Mouse (Mus musculus): ENCODE data around the gene Trim63. TPM values are rescaled to one million over a fixed set of nuclear protein-coding genes. Genes with fewer than 3 reads are reported as not detected.
A peak's percentile ranks its signal among the peaks of the same experiment; 100 is the strongest.
"Not testable (repeated sequence)": the region's sequence is repeated elsewhere in the genome, so short reads cannot be mapped to it uniquely, and the experiment has no call there.

The Trim63 gene
- polyA plus RNA-seq, 1 experiment from 2014 or later, result 0.41 TPM

DNA sequence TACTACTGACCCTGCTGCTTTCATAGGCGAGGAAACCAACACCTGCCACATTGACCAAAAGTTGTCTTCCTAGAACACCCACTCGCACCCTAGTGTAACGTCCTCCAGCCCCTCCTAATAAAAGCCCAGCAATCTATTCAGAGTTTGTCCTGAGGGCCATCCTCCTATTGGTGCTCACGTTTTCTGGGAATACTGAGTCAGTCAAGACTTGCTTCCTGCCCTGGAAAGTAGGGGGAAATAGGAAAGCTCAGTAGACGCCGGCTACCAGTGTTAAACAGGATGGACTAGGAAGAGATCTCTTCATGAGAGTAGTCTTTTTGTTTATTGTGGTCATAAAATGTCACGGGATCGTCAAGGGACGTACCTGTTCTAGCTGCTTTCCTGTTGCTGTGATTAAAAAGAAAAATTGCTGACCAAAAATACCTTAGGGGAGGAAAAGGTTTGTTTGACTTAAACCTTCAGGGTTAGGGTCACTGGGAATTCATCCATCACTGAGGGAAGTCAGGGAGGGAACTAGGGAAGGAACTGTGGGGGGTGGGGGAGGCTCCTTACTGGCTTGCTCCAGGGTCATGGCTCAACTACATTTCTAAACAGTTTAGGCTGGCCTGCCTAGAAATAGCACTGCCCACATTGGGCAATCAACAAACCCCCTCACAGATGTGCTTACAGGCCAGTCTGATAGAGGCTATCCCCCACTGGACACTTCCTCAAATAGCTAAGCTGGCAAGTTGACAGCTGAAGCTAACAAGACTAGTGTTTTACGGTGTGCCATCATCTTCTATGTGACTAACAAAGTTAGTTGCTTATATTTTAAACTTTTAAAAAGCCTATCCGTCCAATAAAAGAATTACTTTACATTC lies 26.3 kb upstream of the Trim63 start:
- H3K4me1 ChIP-seq (replicated peaks), result peaks cover 24% of the 10 kb centered on the region
- H3K9me3 ChIP-seq, result no peaks in the 10 kb centered on the region
- ATAC-seq (ENCODE audit: low FRiP score, low read depth), result no peak
- 47% methylated on average over 11 of the region's 11 CpGs for WGBS
- peak overlapping the region; percentile 100 for H3K27ac ChIP-seq (replicated peaks)
- H3K9ac ChIP-seq, result peak overlapping the region; percentile 98
- peak overlapping the region; percentile 100 for H3K4me3 ChIP-seq
- no peaks in the 10 kb centered on the region; the same call in 1 of the 2 replicates for H3K27me3 ChIP-seq
- peaks cover 6% of the 10 kb centered on the region; the same call in 1 of the 2 replicates for H3K36me3 ChIP-seq
- H3K4me2 ChIP-seq, result peak overlapping the region; percentile 94

DNA sequence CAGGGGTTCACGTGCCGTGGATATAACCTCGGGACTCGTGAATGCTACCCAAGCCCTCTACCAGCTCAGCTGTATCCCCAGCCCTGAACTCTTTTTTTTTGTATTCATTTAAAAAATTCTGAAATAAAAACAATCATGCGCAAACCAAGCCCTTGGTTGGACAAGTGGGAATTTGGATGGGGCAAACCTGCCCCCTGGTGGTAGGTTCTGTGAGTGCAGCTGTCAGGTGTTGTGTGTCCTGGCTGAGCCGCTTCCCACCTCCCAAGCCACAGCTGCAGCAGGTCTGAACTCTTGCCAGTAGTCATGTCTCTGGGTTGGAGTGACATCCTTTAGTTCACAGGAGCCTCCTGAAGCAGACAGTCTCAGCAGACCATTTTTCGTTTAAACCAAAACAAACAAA lies 22.9 kb upstream of the Trim63 start:
- no peaks in the 10 kb centered on the region for H3K36me3 ChIP-seq
- H3K9ac ChIP-seq, result no peak overlapping the region
- H3K4me1 ChIP-seq (replicated peaks), result peaks cover 14% of the 10 kb centered on the region
- no peak overlapping the region for H3K27ac ChIP-seq (replicated peaks)
- H3K4me2 ChIP-seq, result no peak overlapping the region
- ATAC-seq (ENCODE audit: low FRiP score, low read depth), result no peak
- H3K27me3 ChIP-seq, result no peaks in the 10 kb centered on the region; the same call in 1 of the 2 replicates
- H3K4me3 ChIP-seq, result no peak overlapping the region
- WGBS, result 14% methylated on average over 7 of the region's 7 CpGs
- H3K9me3 ChIP-seq, result no peaks in the 10 kb centered on the region

GRCm38 (mm10) chr4:134293061-134293691 lies 21.7 kb upstream of the Trim63 start:
- H3K27me3 ChIP-seq, result no peaks in the 10 kb centered on the region; the same call in 1 of the 2 replicates
- no peak overlapping the region for H3K27ac ChIP-seq (replicated peaks)
- H3K36me3 ChIP-seq, result no peaks in the 10 kb centered on the region
- WGBS, result 73% methylated on average over 18 of the region's 18 CpGs
- H3K9ac ChIP-seq, result no peak overlapping the region
- no peak for ATAC-seq (ENCODE audit: low FRiP score, low read depth)
- no peak overlapping the region for H3K4me3 ChIP-seq
- H3K9me3 ChIP-seq, result no peaks in the 10 kb centered on the region
- peaks cover 11% of the 10 kb centered on the region for H3K4me1 ChIP-seq (replicated peaks)
- H3K4me2 ChIP-seq, result no peak overlapping the region

DNA sequence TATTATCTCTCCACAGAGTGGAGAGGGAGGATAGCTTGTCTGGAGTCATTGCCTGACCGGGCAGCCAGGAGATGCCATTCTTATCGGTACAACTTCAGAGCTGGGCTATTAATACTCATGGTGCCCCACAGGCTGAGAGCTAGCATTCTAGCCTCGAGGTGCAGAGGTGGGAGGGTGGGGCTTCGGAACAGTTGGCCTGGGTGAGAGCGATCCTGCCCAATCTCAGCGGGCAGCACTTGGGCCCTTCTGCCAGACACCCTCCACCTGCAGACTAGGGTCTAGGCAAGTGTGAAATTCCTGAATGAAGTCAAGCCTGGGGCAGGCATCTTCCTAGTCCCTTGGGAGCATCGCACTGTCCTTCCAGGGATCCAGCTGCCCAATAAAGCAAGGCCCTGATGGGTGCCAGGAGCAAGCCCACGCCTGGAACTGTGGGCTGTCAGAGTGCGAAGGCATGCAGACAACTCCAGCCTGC lies 21.2 kb upstream of the Trim63 start:
- no peaks in the 10 kb centered on the region; the same call in 1 of the 2 replicates for H3K27me3 ChIP-seq
- WGBS, result 75% methylated on average over 9 of the region's 9 CpGs
- H3K9me3 ChIP-seq, result no peaks in the 10 kb centered on the region
- H3K4me1 ChIP-seq (replicated peaks), result peaks cover 6% of the 10 kb centered on the region
- H3K27ac ChIP-seq (replicated peaks), result no peak overlapping the region
- H3K36me3 ChIP-seq, result no peaks in the 10 kb centered on the region
- no peak overlapping the region for H3K4me2 ChIP-seq
- ATAC-seq (ENCODE audit: low FRiP score, low read depth), result no peak
- no peak overlapping the region for H3K4me3 ChIP-seq
- H3K9ac ChIP-seq, result no peak overlapping the region

DNA sequence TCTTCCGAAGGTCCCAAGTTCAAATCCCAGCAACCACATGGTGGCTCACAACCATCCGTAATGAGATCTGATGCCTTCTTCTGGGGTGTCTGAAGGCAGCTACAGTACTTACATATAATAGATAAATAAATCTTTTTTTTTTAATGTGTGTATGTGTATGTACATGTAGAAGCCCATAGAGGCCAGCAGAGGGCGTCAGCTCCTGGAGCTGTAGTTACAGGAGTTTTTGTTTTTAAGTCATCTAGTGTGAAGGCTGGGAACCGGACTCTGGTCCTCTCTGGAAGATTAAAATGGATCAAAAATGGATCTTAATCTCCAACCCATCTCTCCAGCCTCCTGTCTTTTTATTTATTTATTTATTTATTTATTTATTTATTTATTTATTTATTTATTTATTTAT lies 18.8 kb upstream of the Trim63 start:
- H3K27me3 ChIP-seq; H3K4me2 ChIP-seq; H3K9me3 ChIP-seq; H3K36me3 ChIP-seq; H3K4me3 ChIP-seq; H3K4me1 ChIP-seq (replicated peaks); H3K27ac ChIP-seq (replicated peaks); H3K9ac ChIP-seq; ATAC-seq (ENCODE audit: low FRiP score, low read depth): not testable (repeated sequence)
- 91% methylated on average over 4 of the region's 4 CpGs for WGBS

- WGBS, result 92% methylated on average over 4 of the region's 4 CpGs
- Histone ChIP-seq H3K4me3 (no peak overlapping the region), H3K9me3 (no peaks in the 10 kb centered on the region), H3K4me1 (replicated peaks) (no peaks in the 10 kb centered on the region), H3K36me3 (no peaks in the 10 kb centered on the region), H3K27ac (replicated peaks) (no peak overlapping the region), H3K27me3 (no peaks in the 10 kb centered on the region; the same call in 1 of the 2 replicates), H3K4me2 (no peak overlapping the region), H3K9ac (no peak overlapping the region)
- no peak for ATAC-seq (ENCODE audit: low FRiP score, low read depth)
Measured at GRCm38 (mm10) chr4:134296523-134296922, 18.4 kb upstream of the Trim63 start.

GRCm38 (mm10) chr4:134297369-134297768 lies 17.6 kb upstream of the Trim63 start:
- Histone ChIP-seq H3K9ac (no peak overlapping the region), H3K27ac (replicated peaks) (no peak overlapping the region), H3K9me3 (no peaks in the 10 kb centered on the region), H3K4me3 (no peak overlapping the region), H3K4me2 (no peak overlapping the region), H3K27me3 (no peaks in the 10 kb centered on the region; the same call in 1 of the 2 replicates), H3K4me1 (replicated peaks) (no peaks in the 10 kb centered on the region), H3K36me3 (no peaks in the 10 kb centered on the region)
- 91% methylated on average over 8 of the region's 8 CpGs for WGBS
- ATAC-seq (ENCODE audit: low FRiP score, low read depth), result no peak

GRCm38 (mm10) chr4:134298626-134299497 lies 16.1 kb upstream of the Trim63 start:
- H3K9me3 ChIP-seq, result no peaks in the 10 kb centered on the region
- H3K4me2 ChIP-seq, result no peak overlapping the region
- no peaks in the 10 kb centered on the region for H3K4me1 ChIP-seq (replicated peaks)
- H3K36me3 ChIP-seq, result no peaks in the 10 kb centered on the region
- no peak overlapping the region for H3K9ac ChIP-seq
- H3K27ac ChIP-seq (replicated peaks), result no peak overlapping the region
- H3K27me3 ChIP-seq, result no peaks in the 10 kb centered on the region
- no peak for ATAC-seq (ENCODE audit: low FRiP score, low read depth)
- no peak overlapping the region for H3K4me3 ChIP-seq
- WGBS, result 74% methylated on average over 19 of the region's 19 CpGs

DNA sequence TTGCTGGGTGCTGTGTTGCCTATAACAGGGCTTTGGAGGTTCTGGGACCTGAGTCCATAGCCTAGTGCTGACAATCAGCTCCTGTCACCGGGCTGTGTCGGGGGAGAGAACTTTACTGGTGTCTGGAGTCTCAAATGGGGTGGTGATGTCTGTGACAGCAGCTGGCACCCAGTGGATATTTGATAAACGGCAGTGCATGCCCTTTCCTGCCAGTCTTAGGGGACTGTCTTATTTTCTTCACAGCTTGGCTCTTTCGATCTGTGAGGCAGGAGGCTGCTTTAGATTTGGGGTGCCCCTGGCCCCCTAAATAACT lies 15.5 kb upstream of the Trim63 start:
- Histone ChIP-seq H3K36me3 (no peaks in the 10 kb centered on the region), H3K27me3 (no peaks in the 10 kb centered on the region), H3K9me3 (no peaks in the 10 kb centered on the region), H3K9ac (no peak overlapping the region), H3K4me2 (no peak overlapping the region), H3K27ac (replicated peaks) (no peak overlapping the region), H3K4me3 (no peak overlapping the region), H3K4me1 (replicated peaks) (no peaks in the 10 kb centered on the region)
- ATAC-seq (ENCODE audit: low FRiP score, low read depth), result no peak
- 69% methylated on average over 4 of the region's 4 CpGs for WGBS

DNA sequence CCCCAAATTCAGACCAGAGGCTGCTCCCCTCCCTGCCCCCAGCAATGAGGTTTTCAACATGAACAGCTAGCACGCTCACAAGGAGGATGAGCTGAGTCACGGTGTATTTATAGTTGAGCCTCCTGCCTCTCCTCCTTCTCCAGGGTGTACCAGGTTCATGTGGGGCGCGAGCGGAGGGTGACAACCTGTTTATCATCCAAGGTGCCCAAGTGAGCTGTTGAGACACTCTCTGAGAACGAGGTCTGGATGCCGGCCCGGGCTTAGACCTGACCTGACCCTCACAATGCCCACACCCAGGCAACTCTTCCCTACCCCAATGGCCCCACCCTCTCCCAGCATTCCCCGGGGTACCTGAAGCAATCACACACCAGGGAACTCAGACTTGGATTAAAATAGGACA lies 14.6 kb upstream of the Trim63 start:
- ATAC-seq (ENCODE audit: low FRiP score, low read depth), result no peak
- H3K4me3 ChIP-seq, result no peak overlapping the region
- no peaks in the 10 kb centered on the region for H3K27me3 ChIP-seq
- no peak overlapping the region for H3K9ac ChIP-seq
- H3K9me3 ChIP-seq, result no peaks in the 10 kb centered on the region
- no peak overlapping the region for H3K27ac ChIP-seq (replicated peaks)
- 82% methylated on average over 9 of the region's 9 CpGs for WGBS
- no peaks in the 10 kb centered on the region for H3K36me3 ChIP-seq
- no peak overlapping the region for H3K4me2 ChIP-seq
- no peaks in the 10 kb centered on the region for H3K4me1 ChIP-seq (replicated peaks)

DNA sequence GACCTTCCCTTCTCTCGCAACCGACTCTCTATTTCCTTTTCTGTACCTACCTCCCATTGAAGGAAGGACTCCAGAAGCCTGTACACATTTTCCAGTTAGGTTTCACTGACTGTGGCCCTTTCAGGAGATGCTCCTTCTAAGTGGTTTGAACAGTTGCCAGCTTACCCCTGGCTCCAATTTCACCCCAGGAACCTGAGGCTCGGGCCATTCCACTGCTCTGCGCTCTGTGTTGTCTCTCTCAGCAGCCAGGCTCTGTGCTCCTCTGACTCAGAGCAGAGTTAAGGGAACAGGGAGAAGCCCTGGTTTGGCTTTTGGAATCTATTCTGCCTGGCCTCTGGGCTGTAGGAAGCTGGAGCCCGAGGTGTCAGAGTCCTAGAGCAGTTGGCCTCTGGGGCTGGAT lies 12.8 kb upstream of the Trim63 start:
- Histone ChIP-seq H3K36me3 (no peaks in the 10 kb centered on the region), H3K4me1 (replicated peaks) (peaks cover under 1% of the 10 kb centered on the region; the same call in 1 of the 2 replicates), H3K27me3 (no peaks in the 10 kb centered on the region), H3K9ac (no peak overlapping the region), H3K4me2 (no peak overlapping the region), H3K27ac (replicated peaks) (no peak overlapping the region), H3K9me3 (no peaks in the 10 kb centered on the region), H3K4me3 (no peak overlapping the region)
- WGBS, result 87% methylated on average over 5 of the region's 5 CpGs
- ATAC-seq (ENCODE audit: low FRiP score, low read depth), result no peak

DNA sequence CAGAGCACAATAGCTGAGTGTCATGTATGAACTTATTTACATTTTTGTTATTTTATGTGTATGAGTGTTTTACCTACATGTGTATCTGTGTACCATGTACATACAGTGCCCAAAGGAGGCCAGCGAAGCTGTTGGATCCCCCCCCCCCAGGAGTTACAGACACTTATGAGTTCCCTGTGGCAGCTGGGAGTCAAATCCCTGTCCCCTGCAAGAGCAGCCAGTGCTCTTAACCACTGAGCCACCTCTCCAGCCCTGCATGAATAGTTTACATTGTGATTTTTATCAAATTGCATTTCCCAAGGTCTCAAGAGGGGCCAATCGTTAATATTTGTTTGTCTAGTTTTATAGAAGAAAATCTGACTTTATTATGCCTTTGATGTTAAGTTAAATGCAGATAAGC lies 8.0 kb upstream of the Trim63 start:
- Histone ChIP-seq H3K27ac (replicated peaks) (no peak overlapping the region), H3K9me3 (no peaks in the 10 kb centered on the region), H3K4me1 (replicated peaks) (peaks cover 6% of the 10 kb centered on the region), H3K4me2 (no peak overlapping the region), H3K27me3 (no peaks in the 10 kb centered on the region), H3K9ac (no peak overlapping the region), H3K36me3 (no peaks in the 10 kb centered on the region), H3K4me3 (no peak overlapping the region)
- WGBS, result 84% methylated on average over 2 of the region's 2 CpGs
- ATAC-seq (ENCODE audit: low FRiP score, low read depth), result no peak

All from hindbrain, embryonic 15.5 days (tissue).